Mouse (Mus musculus): ENCODE results near the gene Wdr24. TPM values are rescaled to one million over a fixed set of nuclear protein-coding genes. Genes with fewer than 3 reads are reported as not detected.

Wdr24 gene
- not detected for polyA plus RNA-seq (2014; fragmentation: Illumina TruSeq; extraction: RNeasy Lipid Tissue Mini Kit (QIAGEN cat#74804); ENCODE audit: low read depth, low replicate concordance)

DNA sequence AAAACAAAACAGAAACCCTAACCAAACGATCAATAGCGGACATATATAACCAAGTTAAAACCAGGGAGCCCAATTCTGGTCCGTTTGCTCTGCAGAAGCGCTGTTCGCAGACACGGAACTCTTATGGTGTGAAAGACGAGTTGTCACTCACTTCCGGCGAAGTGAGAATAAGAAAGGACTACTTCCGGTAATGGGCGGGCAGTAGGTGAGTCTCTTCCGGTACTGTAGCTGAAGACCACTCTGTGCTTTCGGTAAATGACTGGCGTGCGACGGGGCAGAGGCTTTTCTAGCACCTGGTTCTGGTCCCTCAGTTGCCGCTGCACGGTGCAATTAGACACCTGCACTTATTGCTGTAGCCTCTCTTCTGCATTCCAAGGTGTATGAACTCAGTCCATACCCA, at the start of gene Wdr24:
Gene Wdr24 (plus strand): TSS at position 176 of the 400 bp plus-strand sequence.

DNA sequence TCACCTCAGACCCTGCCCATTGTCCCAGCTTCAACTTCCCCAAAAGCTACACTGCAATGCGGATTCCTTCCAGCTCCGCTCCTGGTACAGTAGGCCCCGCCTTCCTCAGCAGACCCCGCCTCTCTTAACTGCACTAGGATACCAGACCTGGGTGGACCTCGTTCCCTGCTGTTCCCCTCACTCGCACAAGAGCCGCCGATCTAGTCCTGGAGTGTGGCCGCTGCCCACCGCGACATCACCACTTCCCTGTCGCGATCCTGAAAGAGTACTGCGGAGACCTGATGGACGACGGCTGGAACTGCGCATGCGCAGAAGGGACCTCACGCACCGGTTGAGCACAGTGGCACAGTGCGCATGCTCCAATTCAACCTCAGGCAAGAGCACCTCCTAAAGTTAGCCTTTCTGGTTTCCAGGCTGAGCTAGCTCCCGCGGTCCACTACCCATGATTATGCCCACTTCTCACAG, 38.1 kb upstream of the Wdr24 start, which contains the start of gene Haghl:
Gene Haghl (minus strand): TSS at position 393 of the 465 bp plus-strand sequence.

DNA sequence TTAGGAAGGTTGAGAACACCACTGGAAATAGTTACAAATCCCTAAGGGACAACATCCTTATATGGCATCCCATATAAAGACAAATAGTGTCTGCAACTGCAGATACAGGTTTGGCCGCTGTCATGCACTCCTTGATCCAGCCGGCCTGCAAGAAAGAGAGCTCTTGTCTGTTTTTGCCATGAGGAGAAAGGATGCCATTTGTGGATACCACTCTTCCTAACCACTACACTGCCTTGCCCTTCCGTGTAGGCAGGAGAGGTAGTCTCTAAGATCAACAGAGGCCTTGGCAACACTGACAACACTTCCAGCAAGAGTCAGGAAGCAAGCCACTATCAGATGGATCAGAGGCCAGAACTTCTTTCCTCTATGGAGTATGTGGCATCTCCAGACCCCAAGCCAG, 37.1 kb upstream of the Wdr24 start, which contains the start of gene Ccdc78:
Gene Ccdc78 (plus strand): TSS at position 301 of the 400 bp plus-strand sequence.

DNA sequence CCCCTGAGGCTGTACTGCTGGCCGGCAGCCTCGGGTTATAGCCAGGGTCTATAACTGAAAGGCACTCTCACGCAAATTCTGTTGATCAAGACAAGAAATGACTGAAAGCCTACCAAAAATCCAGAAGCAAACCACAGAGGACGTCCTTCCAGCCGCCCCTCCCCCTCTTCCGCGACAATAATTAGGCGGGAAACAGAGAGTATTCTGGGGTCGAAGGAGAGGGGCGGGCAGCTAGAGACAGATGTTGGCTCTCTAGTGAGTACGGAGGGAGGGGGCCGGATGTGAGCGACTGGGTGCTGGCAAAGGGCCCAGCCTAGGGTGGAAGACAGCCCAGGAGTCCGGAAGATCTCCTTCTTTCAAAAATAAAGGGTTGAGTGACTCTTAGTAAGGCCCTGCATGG, 30.8 kb upstream of the Wdr24 start, which contains the start of gene Fam173a:
Gene Fam173a (minus strand): TSS at position 287 of the 400 bp plus-strand sequence.

DNA sequence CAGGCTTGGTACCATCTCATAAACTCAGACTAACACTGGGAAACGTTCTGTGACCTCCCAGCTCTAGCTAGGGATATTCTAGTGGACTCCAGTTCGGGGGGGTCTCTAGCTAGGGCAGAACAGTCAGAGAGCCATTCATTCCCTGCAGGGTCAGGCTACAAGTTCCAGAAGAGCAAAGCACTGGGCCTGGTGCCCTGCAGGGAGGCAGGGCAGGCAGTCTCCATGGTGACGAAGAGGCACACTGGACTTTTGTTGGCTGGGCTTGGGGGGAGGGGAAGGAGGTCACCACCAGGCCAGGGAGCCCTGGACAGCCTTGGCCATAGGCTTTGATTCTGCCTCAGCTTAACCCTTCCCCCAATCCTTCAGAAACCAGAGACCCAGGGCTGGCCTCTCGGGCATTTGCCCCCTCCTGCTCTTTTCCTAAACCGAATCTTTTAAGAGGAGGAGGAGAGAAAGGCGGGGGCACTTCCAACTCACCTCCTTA, 27.8 kb upstream of the Wdr24 start, which contains the start of gene AC134908.4:
Gene AC134908.4 (minus strand): TSS at position 51 of the 484 bp plus-strand sequence.

DNA sequence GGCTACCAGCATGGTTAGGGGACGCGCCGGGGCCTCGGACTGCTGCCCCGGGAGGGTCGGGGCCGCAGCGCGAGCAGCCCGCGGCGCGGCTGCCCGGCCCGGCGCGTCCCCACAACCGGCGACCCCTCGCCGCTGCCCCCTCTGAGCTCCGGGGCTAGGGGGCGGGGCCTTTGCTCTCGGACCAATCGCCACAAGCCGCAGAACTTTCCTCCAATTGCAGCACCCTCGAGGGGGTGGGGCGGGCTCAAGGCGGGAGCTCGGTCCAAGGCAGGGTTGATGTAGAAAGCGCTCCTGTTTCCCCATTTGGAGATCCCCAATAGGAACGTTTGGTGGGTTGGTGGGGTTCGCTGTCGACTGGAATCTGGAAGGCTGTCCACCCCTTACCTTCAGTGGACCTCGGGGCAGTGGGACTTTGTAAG, 26.5 kb upstream of the Wdr24 start, which contains the start of gene Metrn:
Gene Metrn (minus strand): TSS at position 186 of the 419 bp plus-strand sequence.

DNA sequence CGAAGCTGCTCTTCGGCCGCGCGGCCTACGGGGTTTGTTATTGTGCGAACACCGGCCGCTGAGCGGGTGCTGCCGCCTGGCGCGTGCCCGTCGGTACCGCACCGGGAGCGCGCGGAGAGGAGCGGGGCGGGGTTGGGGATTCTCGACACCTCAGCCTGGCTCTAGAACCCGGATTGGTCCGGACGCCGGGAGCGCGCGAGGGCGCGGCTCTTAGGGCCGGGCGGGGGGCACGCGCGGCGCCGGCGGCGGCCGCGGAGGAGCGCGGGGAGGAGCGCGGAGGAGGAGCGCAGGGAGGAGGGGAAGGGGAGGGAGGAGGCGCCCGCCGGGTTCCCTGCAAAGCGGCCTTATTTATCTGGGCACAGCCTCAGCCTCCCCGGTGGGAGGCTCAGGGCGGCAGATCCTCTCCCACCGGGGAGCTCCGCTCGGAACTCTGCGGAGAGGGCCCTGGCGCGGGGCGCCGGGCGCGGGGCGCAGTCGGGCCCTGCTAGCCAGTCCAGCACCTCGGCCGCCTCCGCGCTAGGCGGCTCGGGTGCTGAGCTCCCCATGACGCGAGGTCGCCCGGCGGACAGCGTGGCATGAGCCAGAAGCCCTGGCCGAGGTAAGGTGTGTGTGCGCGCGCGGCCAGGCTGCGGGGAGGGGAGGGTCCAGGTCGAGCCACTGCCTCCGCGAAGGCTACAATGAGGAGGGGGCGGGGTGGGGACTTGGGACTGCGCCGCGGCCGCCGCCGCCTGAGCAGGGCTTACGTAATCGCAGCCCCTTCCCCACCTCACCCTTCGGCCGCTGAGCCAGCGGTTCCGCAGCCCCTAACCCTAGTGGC, 14.4 kb upstream of the Wdr24 start, which contains the start of gene Fbxl16:
Gene Fbxl16 (plus strand): TSS at position 297 of the 817 bp plus-strand sequence.

DNA sequence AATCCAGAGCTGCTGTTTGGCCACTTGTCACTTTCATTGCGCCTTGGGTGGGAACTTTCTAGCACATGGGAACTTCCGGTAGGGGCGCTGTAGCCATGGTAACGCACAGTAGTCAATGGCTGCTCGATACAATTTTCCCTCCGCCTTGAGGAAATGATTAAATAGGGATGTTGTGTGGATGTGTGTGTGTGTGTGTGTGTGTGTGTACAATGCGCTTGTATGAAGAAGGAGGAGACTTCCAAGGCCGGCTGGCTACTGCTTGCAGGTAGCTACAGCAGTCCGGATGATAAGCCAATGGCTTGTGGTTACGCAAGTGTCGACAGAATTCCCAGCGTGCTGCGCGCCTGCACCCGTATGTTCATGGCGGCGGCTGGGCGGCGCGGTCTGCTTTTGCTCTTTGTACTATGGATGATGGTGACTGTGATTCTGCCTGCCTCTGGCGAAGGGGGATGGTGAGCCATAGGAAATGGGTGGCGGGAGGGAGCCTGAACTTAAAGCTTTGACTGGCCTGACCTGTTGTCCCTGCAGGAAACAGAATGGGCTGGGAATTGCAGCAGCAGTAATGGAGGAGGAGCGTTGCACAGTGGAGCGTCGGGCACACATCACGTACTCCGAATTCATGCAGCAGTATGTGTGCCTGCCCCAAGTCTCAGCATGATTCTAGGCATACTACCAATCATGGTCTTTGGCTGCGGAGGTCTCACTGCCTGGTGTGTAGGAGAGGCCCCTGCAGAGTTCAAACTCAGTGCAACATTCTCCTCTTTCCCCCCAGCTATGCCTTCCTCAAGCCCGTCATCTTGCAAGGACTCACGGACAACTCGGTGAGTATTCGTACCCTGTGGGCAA, 5.5 kb downstream of the Wdr24 start, which contains the start of gene Jmjd8:
Gene Jmjd8 (plus strand): TSS at position 156 of the 846 bp plus-strand sequence.

DNA sequence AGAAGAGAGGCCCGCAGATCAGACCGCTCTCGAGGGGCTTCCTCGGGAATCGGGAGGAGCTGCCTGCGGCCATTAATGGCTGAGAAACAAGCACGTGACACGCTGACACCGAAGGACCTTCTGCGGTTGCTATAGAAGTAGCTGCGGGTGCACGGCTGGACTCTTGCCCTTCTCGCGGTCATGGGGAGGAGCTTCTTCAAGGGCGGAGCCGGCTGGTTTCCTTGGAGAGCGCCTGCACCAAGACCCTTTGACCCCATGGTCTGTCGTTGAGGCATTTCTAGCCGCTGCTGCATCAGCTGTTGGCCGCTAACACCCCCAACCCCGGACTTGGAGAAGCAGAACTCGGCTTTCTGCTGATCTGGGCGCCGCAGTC, 9.8 kb downstream of the Wdr24 start, which contains the start of gene Stub1:
Gene Stub1 (minus strand): TSS at position 114 of the 373 bp plus-strand sequence.

DNA sequence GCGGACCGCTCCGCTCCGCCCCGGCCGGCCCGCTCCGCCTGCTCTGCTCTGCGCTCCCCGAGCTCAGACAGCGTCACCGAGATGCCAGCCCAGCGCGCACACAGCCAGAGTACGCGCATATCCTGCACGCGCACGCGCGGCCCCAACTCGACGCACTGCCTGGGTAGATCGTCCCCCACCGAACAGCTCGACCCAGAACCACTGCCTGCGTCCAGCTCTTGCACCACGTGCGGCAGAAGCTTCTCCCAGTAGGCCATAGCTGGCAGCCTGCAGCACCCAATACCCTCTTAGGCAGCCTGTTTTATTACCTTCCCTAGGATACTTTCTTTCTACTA, 13.6 kb downstream of the Wdr24 start, which contains the start of gene Rhbdl1:
Gene Rhbdl1 (minus strand): TSS at position 220 of the 335 bp plus-strand sequence.

DNA sequence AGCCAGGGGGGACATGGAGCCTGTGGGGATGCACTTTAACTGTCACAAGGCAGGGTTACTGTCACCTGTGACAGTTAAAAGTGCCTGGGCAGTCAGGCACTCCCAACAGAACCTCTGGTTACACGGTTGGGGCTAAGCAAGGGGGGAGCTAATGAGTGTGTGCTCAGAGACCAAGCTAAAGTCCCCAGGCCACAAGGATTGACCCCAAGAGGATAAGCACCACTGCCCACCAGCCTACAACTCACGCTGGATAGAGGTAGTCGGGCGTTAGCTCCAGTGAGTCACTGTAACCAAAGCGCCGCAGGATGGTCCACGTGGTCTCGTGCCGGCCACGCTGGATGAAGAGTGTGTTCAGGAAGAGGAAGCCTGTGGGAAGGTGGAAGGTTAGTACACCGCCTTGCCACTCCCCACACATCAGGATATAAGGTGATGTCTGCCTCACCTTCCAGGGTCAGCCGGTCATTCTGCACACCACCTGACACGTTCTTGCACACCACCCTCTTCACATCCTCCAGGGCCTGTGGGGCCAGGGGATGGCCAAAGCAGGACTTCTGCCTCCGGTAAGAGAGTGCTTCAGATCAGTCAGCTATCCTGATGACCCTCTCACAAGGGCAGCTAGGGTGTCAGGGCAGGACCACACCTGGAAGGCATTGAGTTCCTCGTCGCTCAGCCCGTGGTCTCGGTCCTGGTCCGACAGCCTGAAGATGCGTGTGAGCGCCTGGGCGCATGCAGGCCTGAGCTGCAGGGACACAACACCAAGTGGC, 17.9 kb downstream of the Wdr24 start, which contains the start of gene Gm20683:
Gene Gm20683 (minus strand): TSS at position 647 of the 764 bp plus-strand sequence.

DNA sequence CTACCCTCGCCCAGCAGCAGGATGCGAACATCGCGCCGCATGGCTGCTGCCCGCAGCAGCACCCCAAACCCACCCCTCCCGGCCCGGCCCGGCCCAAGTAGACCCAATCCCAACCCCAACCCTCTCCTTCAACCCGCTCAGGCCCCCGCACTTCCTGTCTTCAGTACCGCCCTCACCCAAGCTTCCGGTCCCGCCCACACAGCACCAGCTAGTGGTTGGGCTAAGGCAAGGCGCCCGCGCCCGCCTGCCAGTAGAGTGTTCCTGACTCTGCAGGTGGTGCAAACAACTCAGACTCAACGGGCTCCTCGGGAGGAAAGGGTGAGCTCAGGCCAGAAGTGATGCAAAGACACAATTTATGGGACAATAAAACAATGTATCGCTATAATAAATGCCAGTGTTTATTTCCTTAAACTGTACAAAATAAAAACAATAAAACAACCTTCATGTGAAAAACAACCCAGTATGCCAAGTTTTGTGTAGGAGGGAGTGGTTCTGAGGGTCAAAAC, 21.0 kb downstream of the Wdr24 start, which contains the start of gene Rhot2:
Gene Rhot2 (minus strand): TSS at position 456 of the 506 bp plus-strand sequence.

DNA sequence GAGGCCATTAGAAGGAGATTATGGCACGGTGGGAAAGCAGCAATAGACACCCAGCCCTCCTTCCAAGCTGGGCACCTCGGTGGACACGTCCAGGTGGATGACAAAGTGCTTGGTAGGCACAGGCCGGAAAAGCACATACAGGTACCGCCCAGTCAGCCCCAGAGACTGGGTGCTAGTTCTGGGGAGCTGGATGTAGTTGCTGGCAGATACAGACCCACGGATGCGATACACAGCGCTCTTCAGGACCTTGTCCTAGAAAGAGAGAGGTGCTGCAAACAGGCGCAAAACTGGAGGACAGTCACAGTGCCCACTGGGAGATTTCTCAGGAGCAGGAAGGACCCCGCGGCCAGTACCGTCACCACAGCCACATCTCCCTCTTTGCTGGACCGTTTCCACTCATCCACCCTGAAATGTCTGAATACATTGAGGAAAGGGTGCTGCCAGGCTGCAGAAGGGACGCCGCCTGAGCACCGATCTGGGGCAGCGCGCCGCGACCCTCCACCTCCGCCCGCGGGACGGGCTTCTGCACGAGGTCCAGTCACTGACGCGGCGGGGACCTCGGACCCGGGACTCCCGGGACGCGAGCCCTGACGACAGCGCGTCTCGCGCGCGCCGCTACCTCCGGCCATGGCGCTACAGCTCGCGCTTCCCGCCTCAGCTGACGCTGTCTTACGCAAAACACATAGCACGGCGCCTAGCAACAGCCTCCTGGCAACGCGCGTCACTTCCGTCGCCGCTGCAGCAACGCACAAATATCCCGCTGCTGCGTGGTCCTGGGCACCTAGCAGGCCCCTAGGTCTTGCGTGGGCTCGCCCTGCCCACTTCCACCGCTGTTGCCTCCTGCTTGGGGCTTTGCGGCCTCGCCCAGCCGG, 37.6 kb downstream of the Wdr24 start, which contains the start of gene Wdr90:
Gene Wdr90 (minus strand): TSS at position 670 of the 872 bp plus-strand sequence.

DNA sequence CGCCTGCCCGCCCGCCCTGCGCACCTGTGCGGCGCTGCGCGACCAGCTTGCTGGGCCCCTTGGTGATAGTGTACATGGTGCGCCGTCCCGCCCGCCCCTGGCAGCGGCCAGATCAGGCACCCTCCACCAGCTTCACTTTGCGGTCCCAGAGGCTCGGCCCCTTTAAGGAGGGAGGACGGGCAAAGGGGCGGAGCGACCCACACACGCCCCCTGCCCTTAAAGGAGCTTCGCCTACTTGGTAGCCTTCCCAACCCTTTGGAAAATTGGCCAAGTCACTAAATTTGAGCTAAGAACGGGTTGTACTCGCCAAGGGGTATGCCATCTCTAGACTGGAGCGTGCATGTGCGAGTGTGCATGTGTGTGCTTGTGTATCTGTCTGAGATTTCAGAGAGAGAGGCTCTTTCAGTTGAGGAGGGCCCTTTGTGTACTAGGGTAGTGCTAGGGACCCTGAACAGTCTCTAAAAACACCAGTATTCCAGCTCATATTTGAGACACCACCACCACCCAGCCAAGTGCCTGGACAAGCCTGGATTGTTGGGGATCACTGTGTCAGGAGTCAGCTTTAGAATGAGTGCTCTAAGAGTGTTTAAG, 45.3 kb downstream of the Wdr24 start, which contains the start of gene Mcrip2:
Gene Mcrip2 (minus strand): TSS at position 164 of the 591 bp plus-strand sequence.

DNA sequence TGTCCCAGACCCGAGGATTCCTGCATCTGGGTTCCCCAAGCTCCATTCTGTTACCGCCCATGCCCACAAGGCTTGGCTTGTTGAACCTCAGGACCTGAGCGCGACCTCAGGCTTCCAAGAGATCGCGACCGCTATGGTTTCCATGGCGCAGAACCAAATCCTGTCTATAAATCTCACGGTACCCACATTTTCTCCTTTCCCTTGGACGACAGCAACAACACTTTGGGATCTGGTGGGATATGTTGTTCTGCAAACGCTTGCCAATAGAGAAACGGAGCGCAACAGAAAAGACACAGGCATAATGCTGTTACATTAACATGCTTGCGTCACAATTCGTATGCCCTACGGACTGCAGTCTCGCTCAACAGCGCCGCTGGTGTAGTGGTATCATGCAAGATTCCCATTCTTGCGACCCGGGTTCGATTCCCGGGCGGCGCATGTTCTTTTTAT, 51.3 kb downstream of the Wdr24 start, which contains the start of gene Mettl26:
Gene Mettl26 (plus strand): TSS at position 354 of the 450 bp plus-strand sequence.

Data from kidney, adult 10 weeks (tissue).